Mouse (Mus musculus) neutrophil, adult 5-6 weeks (primary cell): ENCODE measurements around the gene Rnaseh2c. TPM values are rescaled to one million over a fixed set of nuclear protein-coding genes. Genes with fewer than 3 reads are reported as not detected.

Source experiments
- ATAC-seq: fragments of 151-379, 151-347 bp; 2 replicates; pipeline ENCODE4 v1.8.0; 2017; ENCODE audit warnings: mild to moderate bottlenecking, moderate TSS enrichment; ENCODE audit not compliant: insufficient number of reproducible peaks, poor library complexity, low FRiP score, severe bottlenecking; ENCODE audit errors: extremely low read depth
- total RNA-seq: library from RNA; stranded (forward); fragments of 200-1000 nt; gene quantifications from 2 replicates; pipeline ENCODE4 v1.2.3, GENCODE M21; 2017

Gene Rnaseh2c
- total RNA-seq, 1 experiment from 2014 or later, result 50.5 TPM

GRCm38 (mm10) chr19:5620007-5620406 lies 18.3 kb downstream of the Rnaseh2c start:
- no peak for ATAC-seq

GRCm38 (mm10) chr19:5621884-5622283 lies 20.2 kb downstream of the Rnaseh2c start:
- no peak for ATAC-seq

DNA sequence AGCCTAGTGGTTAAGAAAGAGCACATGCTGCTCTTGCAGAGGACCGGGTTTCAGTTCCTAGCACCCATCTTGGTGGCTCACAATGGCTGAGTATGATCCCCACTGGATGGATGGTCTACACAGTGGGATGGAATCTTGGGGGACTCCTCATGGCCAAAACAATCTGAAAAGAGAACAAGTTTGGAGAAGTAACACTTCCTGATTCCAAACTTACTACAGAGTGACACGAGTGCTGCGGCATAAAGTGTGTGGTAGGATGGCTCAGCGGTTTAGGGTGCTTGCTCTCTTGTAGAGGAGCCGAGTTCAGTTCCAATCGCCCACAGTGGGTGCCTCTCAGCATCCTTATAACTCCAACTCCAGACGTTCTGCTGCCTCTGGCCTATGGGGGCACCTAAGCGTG lies 23.6 kb downstream of the Rnaseh2c start:
- no peak for ATAC-seq

DNA sequence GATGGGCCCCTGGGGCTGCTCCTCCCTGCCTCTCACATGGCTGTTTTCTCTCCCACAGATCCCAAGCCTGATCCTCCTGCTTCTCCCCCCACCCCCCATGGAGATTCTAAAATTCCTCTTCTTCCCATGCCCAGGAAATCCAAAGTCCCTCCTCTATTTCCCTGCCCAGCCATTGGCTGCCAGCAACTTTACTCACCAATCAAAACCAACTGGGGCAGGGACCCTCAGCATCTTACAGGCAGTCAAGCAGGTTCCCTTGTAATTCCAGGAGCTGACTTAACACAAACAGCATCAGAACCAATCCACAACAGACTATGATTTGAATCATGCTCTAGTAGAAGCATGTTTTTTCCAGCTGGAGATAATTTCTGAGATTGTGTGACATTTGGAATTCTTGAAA lies 28.2 kb downstream of the Rnaseh2c start:
- no peak for ATAC-seq

GRCm38 (mm10) chr19:5632120-5632519 lies 30.4 kb downstream of the Rnaseh2c start:
- ATAC-seq, result no peak

- ATAC-seq, result no peak
These were observed 34.4 kb downstream of the Rnaseh2c start for GRCm38 (mm10) chr19:5636036-5636570.

DNA sequence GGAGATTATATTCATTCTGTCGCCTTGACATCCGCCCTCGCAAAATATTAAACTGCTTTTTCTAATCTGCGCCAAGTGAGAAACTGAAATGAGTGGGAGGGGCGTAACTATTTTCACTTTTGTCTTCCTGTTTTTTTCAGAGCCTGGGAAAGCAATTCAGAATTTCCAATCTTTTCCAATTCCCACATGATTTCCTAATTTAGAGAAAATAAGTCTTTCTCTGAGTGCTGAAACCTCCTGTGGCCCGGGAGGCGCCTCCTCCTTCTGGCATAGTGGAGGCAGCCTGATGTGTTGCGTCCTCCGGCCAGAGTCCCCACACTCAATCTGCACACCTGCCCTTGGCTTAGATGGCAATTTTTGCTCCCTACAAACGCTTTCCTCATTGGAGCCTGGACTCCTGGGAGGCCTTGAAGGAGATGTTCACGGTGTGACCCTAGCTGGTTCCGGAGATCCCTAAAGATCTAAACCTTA lies 34.9 kb downstream of the Rnaseh2c start:
- no peak for ATAC-seq

DNA sequence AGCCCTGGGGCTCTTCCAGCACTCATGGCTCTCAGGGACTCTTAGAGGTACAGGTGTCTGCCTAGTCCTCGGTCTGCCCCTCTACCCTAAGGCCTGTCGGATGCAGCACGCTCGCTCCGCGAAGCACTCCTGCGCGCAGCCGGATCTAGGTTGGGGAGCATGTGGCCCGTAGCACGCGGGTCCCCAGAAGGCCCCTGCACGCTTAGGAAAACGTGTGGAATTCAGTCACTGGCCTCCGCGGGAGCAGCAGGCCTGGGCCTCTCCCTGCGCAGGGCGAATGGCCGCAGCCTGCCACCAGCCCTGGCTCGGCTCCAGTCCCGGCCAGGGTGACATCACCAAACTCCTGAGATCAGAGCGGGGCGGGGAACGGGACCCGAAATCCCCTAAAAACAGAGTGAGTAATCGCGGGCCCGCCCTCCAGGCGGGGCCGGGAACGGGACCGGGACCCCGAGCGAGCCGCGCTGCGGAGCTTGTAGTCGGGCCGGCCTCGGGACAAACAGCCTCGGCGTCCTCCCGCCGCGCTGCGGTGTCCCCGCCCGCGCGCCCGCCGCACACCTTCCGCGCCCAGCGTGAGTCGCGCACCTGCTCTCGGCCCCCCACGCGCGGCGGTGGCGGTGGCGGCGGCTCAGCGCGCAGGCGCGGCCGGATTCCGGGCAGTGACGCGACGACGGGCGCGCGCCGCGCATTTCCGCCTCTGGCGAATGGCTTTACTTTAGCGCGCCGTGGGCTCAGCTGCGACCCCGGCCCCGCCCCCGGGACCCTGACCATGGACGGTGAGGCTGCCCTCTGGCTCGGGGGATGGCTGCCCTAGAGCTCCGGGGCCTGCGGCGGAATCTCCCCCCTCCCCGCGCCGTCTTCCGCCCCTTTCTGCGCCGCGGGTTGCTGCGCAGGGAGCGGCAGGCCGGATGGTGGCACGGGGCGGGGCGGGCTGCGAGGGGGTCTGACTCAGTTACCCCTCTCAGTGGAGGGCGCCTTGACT lies 35.7 kb downstream of the Rnaseh2c start, which contains the start of gene Rela:
Gene Rela, plus strand, starts transcription at position 415 of the 979 bp plus-strand sequence.
- peak; percentile 72 for ATAC-seq

- no peak for ATAC-seq
These were observed 36.8 kb downstream of the Rnaseh2c start for GRCm38 (mm10) chr19:5638416-5639005.

DNA sequence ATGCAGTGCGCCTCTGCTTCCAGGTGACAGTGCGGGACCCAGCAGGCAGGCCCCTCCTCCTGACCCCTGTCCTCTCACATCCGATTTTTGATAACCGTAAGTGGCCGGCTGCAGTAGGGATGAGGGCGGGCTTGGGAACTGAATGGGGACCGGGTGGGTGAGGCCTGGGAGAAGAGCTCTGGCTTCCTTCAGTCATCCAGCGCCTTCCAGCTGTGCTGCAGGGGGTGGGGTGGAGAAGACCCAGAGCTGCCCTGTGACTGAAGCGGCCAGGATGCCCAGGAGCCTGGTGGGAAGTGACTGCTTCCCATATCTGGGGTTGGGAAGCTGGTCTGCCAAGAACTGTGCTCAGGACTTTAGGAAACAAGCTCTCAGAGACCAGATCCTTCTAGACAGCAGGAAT lies 38.7 kb downstream of the Rnaseh2c start:
- ATAC-seq, result no peak

- ATAC-seq, result no peak
These were observed 39.3 kb downstream of the Rnaseh2c start for GRCm38 (mm10) chr19:5641021-5641420.

- no peak for ATAC-seq
These were observed 40.0 kb downstream of the Rnaseh2c start for GRCm38 (mm10) chr19:5641641-5642040.

DNA sequence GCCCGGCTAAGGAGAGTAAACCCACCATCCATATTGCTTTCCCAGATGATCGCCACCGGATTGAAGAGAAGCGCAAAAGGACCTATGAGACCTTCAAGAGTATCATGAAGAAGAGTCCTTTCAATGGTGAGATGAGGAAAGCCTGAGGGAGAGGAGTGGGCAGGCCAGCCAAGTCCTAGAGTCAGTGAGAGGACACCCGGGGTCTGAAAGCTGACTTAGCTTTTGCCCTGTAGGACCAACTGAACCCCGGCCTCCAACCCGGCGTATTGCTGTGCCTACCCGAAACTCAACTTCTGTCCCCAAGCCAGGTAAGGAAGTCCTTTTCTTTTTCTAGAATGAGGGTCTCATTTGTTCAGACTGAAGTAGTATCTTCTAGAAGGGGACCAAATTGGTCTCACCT lies 43.6 kb downstream of the Rnaseh2c start:
- ATAC-seq, result no peak

- no peak for ATAC-seq
These were observed 45.2 kb downstream of the Rnaseh2c start for GRCm38 (mm10) chr19:5646731-5647330.

GRCm38 (mm10) chr19:5647791-5648190 lies 46.1 kb downstream of the Rnaseh2c start:
- no peak for ATAC-seq

DNA sequence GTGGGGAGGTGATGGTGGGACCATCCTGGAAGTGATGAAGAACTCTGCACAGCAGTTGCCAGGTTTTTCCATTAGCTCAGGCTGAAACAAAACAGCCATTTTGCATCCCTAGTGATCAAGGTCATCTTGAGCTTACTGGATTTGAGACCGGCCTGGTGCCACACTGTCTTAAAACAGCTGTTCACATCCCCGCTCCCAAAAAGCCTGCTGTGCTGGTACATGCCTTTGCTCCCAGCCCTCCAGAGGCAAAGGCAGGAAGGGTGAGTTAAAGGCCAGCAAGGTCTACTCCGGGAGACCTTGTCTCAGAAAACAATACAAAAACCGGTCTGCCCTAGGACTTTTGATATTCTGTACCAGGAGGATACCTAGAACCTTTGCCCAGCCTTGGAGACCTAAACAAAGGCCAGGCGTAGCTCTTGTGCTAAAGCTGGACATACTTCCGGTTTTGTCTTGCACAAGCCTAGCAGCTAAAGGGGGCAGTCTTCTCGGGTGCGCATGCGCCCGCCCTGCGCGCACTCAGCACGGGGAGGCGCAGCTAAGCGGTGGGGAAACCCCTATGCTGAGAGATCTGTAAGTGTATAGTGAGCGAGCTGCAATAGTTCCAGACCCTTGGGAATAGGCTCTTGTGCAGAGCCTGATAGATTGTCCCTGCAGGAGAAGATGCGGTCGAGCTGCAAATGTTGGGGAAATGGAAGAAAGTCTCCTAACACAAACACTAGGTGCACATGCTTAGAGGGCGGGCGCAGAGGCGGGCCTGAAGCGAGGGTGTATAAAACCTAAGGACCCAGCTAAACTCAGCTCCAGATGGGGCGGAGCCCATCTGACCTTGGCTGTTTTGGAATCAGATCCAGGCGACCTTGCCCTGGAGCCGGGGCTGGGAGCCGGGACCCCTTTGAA lies 47.0 kb downstream of the Rnaseh2c start:
- ATAC-seq, result peak; percentile 81

- ATAC-seq, result peak; percentile 34; the same call in 1 of the 2 replicates
These were observed 47.6 kb downstream of the Rnaseh2c start for GRCm38 (mm10) chr19:5649298-5649741.

DNA sequence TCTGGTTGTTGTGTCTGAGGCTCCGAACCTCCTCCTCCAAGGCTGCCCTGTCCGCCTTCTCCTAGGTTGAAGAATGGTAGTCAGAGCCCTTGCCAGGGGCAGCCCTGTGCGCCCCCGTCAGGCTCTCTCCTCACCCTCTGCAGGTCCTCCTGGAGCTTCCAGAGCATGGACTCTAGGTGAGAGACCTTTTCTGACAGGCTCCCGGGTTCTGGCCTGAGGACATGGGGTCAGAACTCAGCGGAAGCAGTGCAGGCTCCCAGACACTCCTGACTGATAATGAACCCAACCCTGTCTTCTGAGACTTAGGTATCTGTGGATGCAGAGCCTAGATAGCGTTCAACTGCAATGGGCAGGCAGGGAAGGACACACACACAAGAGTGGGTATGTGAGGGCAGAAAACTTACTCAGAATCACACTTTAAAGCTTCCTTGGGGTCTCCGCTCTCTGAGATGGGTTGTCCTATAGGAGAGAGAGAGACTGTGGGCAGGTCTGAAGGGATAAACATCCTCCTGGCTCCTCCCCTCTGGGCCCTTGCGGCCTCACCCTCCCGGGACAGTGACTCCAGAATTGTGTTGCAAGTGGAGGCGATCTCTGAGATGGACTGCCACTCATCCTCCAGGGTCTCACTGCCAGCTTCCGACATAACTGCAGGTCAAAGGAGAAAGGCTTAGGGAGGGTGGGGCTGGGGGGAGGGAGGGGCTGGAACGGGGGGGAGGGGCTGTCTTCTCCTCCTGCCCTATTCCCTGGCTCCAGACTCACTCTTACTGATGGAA lies 50.0 kb downstream of the Rnaseh2c start:
- ATAC-seq, result no peak
